In genomic region chr1:131827787-131828258, GRCm38 (mm10) we compare ENCODE assay signal across 7 mouse cellular contexts. TPM values are rescaled to one million over a fixed set of nuclear protein-coding genes. Genes with fewer than 3 reads are reported as not detected.
DNase-seq lines count a peak whose midpoint lies in the region; ATAC-seq lines count a peak whose summit lies in the region.

No protein-coding gene starts in this region.

- H3K4me3 ChIP-seq in intestine, embryonic 16.5 days (ENCODE audit: low read length): peak overlapping the region; percentile 81
- H3K4me3 ChIP-seq in midbrain, embryonic 11.5 days (ENCODE audit: low read depth, low read length): peak overlapping the region; percentile 82

- peaks cover 6% of the 10 kb centered on the region; the same call in 1 of the 2 replicates for H3K4me1 ChIP-seq in intestine, embryonic 16.5 days (ENCODE audit: control insufficient read depth, insufficient read depth, low read length)
- peaks cover 17% of the 10 kb centered on the region for H3K4me1 ChIP-seq in midbrain, embryonic 11.5 days (ENCODE audit: control insufficient read depth, insufficient read depth, low read length)

- H3K9me3 ChIP-seq in intestine, embryonic 16.5 days (ENCODE audit: control insufficient read depth, low read length): no peaks in the 10 kb centered on the region
- H3K9me3 ChIP-seq in midbrain, embryonic 11.5 days (ENCODE audit: control insufficient read depth, low read length): no peaks in the 10 kb centered on the region

- peak; percentile 91 for DNase-seq in adrenal gland, adult 8-10 months
- DNase-seq in embryo, embryonic 9.5 days (ENCODE audit: extremely low spot score): peak; percentile 99
- peak; percentile 91 to 92 for DNase-seq in gastrocnemius, postnatal 4 days (ENCODE audit: low spot score in 2 of 2)
- DNase-seq in left cerebral cortex, postnatal 36 days (ENCODE audit: low spot score in 2 of 2): peak; percentile 94
- DNase-seq in midbrain, embryonic 11.5 days (ENCODE audit: low spot score, missing footprints): peak; percentile 100
- peak; percentile 95 for DNase-seq in skeletal muscle tissue, adult 2 months (ENCODE audit: low read depth, low spot score)

- H3K27ac ChIP-seq in intestine, embryonic 16.5 days (ENCODE audit: low read length): peak overlapping the region; percentile 62
- peak overlapping the region; percentile 48 for H3K27ac ChIP-seq in midbrain, embryonic 11.5 days (ENCODE audit: low read depth, low read length)

- intact Hi-C loops in left cerebral cortex, postnatal 36 days (cut with DNase I): loop anchor here (5.0 kb wide), 1 partner anchor 56 kb away; no protein-coding TSS in a partner anchor

- under 1% methylated on average over 36 of the region's 36 CpGs for WGBS in intestine, embryonic 16.5 days
- under 1% methylated on average over 36 of the region's 36 CpGs for WGBS in midbrain, embryonic 11.5 days

- no peaks in the 10 kb centered on the region for H3K27me3 ChIP-seq in intestine, embryonic 16.5 days (replicated peaks; ENCODE audit: control insufficient read depth, insufficient read depth, low read length)
- H3K27me3 ChIP-seq in midbrain, embryonic 11.5 days (ENCODE audit: control insufficient read depth, insufficient read depth, low read length): 0 out of 2 replicates have a peak, but pooled peaks cover 2% of the 10 kb centered on the region

- H3K36me3 ChIP-seq in intestine, embryonic 16.5 days (ENCODE audit: control insufficient read depth, insufficient read depth, low read length): no peaks in the 10 kb centered on the region
- H3K36me3 ChIP-seq in midbrain, embryonic 11.5 days (ENCODE audit: control insufficient read depth, insufficient read depth, low read length): no peaks in the 10 kb centered on the region

- ATAC-seq in intestine, embryonic 16.5 days: peak; percentile 96
- ATAC-seq in midbrain, embryonic 11.5 days (ENCODE audit: low FRiP score): peak; percentile 98

- H3K4me2 ChIP-seq in intestine, embryonic 16.5 days (ENCODE audit: low read depth, low read length): peak overlapping the region; percentile 76
- peak overlapping the region; percentile 68 for H3K4me2 ChIP-seq in midbrain, embryonic 11.5 days

- H3K9ac ChIP-seq in intestine, embryonic 16.5 days (ENCODE audit: low read depth, low read length): peak overlapping the region; percentile 85
- peak overlapping the region; percentile 90 for H3K9ac ChIP-seq in midbrain, embryonic 11.5 days (ENCODE audit: low read length)

RNA-seq across cellular contexts. Expression of gene Slc41a1, which starts 0.5 kb away (rescaled TPM):
- total RNA-seq in adrenal gland, adult 8-10 months (2022): 10 to 100 TPM; 49.1 to 57.2 (median 53.0) TPM
- 10 to 100 TPM; 78.7 to 86.6 TPM for total RNA-seq in gastrocnemius, postnatal 4 days (2021)
- polyA plus RNA-seq in intestine, embryonic 16.5 days (2015; fragmentation: Nextera tagmentation; extraction: Ambion mirVana): 9.4 and 9.6 TPM in 2 replicates
- total RNA-seq in left cerebral cortex, postnatal 36 days (2021): 10 to 100 TPM; 42.8 to 51.5 TPM
- 10.0 and 11.4 TPM in 2 replicates for polyA plus RNA-seq in midbrain, embryonic 11.5 days (2014; fragmentation: Nextera tagmentation; extraction: Ambion mirVana)

RNA-seq across cellular contexts. Expression of gene Pm20d1, which starts 30.6 kb away (rescaled TPM):
- total RNA-seq in adrenal gland, adult 8-10 months (2022): 10 to 100 TPM in 2 of 4 experiments, 1 to 10 TPM in 2; 6.2 to 15.0 (median 10.6) TPM
- total RNA-seq in gastrocnemius, postnatal 4 days (2021): 1 to 10 TPM; 1.1 TPM
- 8.0 and 10.2 TPM in 2 replicates for polyA plus RNA-seq in intestine, embryonic 16.5 days (2015; fragmentation: Nextera tagmentation; extraction: Ambion mirVana)
- 1 to 10 TPM; 1.5 to 2.2 TPM for total RNA-seq in left cerebral cortex, postnatal 36 days (2021)
- 0.82 and 1.5 TPM in 2 replicates for polyA plus RNA-seq in midbrain, embryonic 11.5 days (2014; fragmentation: Nextera tagmentation; extraction: Ambion mirVana)

RNA-seq across cellular contexts. Expression of gene Rab29, which starts 39.2 kb away (rescaled TPM):
- total RNA-seq in adrenal gland, adult 8-10 months (2022): 10 to 100 TPM; 15.0 to 28.6 (median 22.0) TPM
- total RNA-seq in gastrocnemius, postnatal 4 days (2021): 10 to 100 TPM; 12.5 to 12.7 TPM
- 22.4 and 22.7 TPM in 2 replicates for polyA plus RNA-seq in intestine, embryonic 16.5 days (2015; fragmentation: Nextera tagmentation; extraction: Ambion mirVana)
- total RNA-seq in left cerebral cortex, postnatal 36 days (2021): 1 to 10 TPM; 6.9 to 7.1 TPM
- 12.5 and 15.0 TPM in 2 replicates for polyA plus RNA-seq in midbrain, embryonic 11.5 days (2014; fragmentation: Nextera tagmentation; extraction: Ambion mirVana)

Comparison
In these comparisons a context has a peak if more than half of its experiments do, and no peak if none do; other contexts are left out.
1. Peak in every context shown above with its lines: DNase-seq, ATAC-seq, H3K4me3 ChIP-seq and H3K27ac ChIP-seq.